Mouse (Mus musculus) liver, embryonic 11.5 days (tissue): ENCODE measurements around the gene Igflr1. TPM values are rescaled to one million over a fixed set of nuclear protein-coding genes. Genes with fewer than 3 reads are reported as not detected.

Source experiments
- ATAC-seq: fragments of 200-750 bp; cut with Nextera tagmentation; replicated peaks from 2 replicates; pipeline ENCODE4 v1.8.0; 2017; ENCODE audit warnings: moderate number of reproducible peaks, mild to moderate bottlenecking, moderate TSS enrichment, moderate library complexity; ENCODE audit not compliant: low FRiP score
- DNase-seq: peaks from one replicate; pipeline ENCODE4 v3.0.0-alpha.2; 2017; ENCODE audit warnings: low spot score
- H3K27ac ChIP-seq: fragments of 300-500 bp; sonication (generic); 2 replicates; pipeline ENCODE4 v1.5.1; 2014; ENCODE audit warnings: mild to moderate bottlenecking, low read depth, low read length, control low read depth
- H3K27me3 ChIP-seq: fragments of 300-500 bp; sonication (generic); replicated peaks from 2 replicates; pipeline ENCODE4 v1.6.1; 2014; ENCODE audit warnings: low read length, mixed read lengths; ENCODE audit not compliant: control insufficient read depth, insufficient read depth
- H3K36me3 ChIP-seq: fragments of 300-500 bp; sonication (generic); 2 replicates; pipeline ENCODE4 v1.6.1; 2014; ENCODE audit warnings: mild to moderate bottlenecking, low read length, moderate library complexity, mixed read lengths; ENCODE audit not compliant: control insufficient read depth, insufficient read depth
- H3K4me1 ChIP-seq: fragments of 300-500 bp; sonication (generic); replicated peaks from 2 replicates; pipeline ENCODE4 v1.6.1; 2014; ENCODE audit warnings: low read length, mixed read lengths; ENCODE audit not compliant: control insufficient read depth, insufficient read depth
- H3K4me2 ChIP-seq: fragments of 300-500 bp; sonication (generic); 2 replicates; pipeline ENCODE4 v1.6.1; 2014; ENCODE audit warnings: mild to moderate bottlenecking, control low read depth, moderate library complexity
- H3K4me3 ChIP-seq: fragments of 300-500 bp; sonication (generic); 2 replicates; pipeline ENCODE4 v1.5.1; 2014; ENCODE audit warnings: low read depth, low read length, control low read depth
- H3K9ac ChIP-seq: fragments of 300-500 bp; sonication (generic); 2 replicates; pipeline ENCODE4 v1.6.1; 2014; ENCODE audit warnings: low read depth, low read length, control low read depth
- H3K9me3 ChIP-seq: fragments of 300-500 bp; sonication (generic); 2 replicates; pipeline ENCODE4 v1.6.1; 2016; ENCODE audit warnings: low read length, inconsistent platforms, mixed read lengths; ENCODE audit not compliant: control insufficient read depth
- WGBS: fragments of 180-500 bp; shearing (Covaris S2); extraction: QIAGEN DNeasy Blood & Tissue Kit; methylation state at CpG from one replicate; pipeline ENCODE4 v1.1.7; 2014; 5-methylcytosine and 5-hydroxymethylcytosine counted together
- polyA plus RNA-seq: library from polyadenylated mRNA; unstranded; fragments of >200 nt; fragmentation: Nextera tagmentation; extraction: Ambion mirVana; gene quantifications from 2 replicates; pipeline ENCODE4 v1.2.1, GENCODE M21; 2014

Gene Igflr1
- polyA plus RNA-seq, 1 experiment from 2014 or later: 3.7 TPM

GRCm38 (mm10) chr7:30531291-30531815 lies 33.9 kb upstream of the Igflr1 start:
- WGBS: 76% methylated on average over 9 of the region's 9 CpGs
- Histone ChIP-seq H3K27ac (no peak overlapping the region), H3K4me2 (no peak overlapping the region), H3K27me3 (no peaks in the 10 kb centered on the region), H3K9ac (0 out of 2 replicates have a peak overlapping the region, but pooled peaks have one; percentile 9), H3K4me3 (no peak overlapping the region), H3K4me1 (peaks cover 14% of the 10 kb centered on the region), H3K9me3 (no peaks in the 10 kb centered on the region), H3K36me3 (peaks cover 14% of the 10 kb centered on the region)
- no peak for ATAC-seq
- DNase-seq: no peak

- no peak overlapping the region for H3K4me2 ChIP-seq
- H3K27ac ChIP-seq: no peak overlapping the region
- peaks cover 12% of the 10 kb centered on the region for H3K4me1 ChIP-seq
- ATAC-seq: no peak
- no peak for DNase-seq
- H3K9me3 ChIP-seq: no peaks in the 10 kb centered on the region
- peaks cover 14% of the 10 kb centered on the region for H3K36me3 ChIP-seq
- H3K9ac ChIP-seq: no peak overlapping the region
- 55% methylated on average over 8 of the region's 8 CpGs for WGBS
- no peaks in the 10 kb centered on the region for H3K27me3 ChIP-seq
- no peak overlapping the region; the same call in 1 of the 2 replicates for H3K4me3 ChIP-seq
Measured at GRCm38 (mm10) chr7:30532931-30533330, 32.3 kb upstream of the Igflr1 start.

GRCm38 (mm10) chr7:30533941-30534632 lies 31.1 kb upstream of the Igflr1 start:
- Histone ChIP-seq H3K36me3 (peaks cover 12% of the 10 kb centered on the region), H3K27ac (peak overlapping the region; percentile 62; the same call in 1 of the 2 replicates), H3K9me3 (no peaks in the 10 kb centered on the region), H3K4me3 (peak overlapping the region; percentile 79), H3K4me1 (peaks cover 12% of the 10 kb centered on the region), H3K27me3 (no peaks in the 10 kb centered on the region), H3K4me2 (peak overlapping the region; percentile 97), H3K9ac (peak overlapping the region; percentile 83)
- 14% methylated on average over 26 of the region's 26 CpGs for WGBS
- DNase-seq (no peak), ATAC-seq (no peak; the same call in 1 of the 2 replicates)

- Histone ChIP-seq H3K9me3 (no peaks in the 10 kb centered on the region), H3K9ac (peak within 1 kb of the TSS; percentile 83), H3K4me2 (peak within 1 kb of the TSS; percentile 97), H3K27ac (peak within 1 kb of the TSS; percentile 62), H3K4me1 (peaks cover 12% of the 10 kb centered on the region), H3K4me3 (peak within 1 kb of the TSS; percentile 79), H3K27me3 (no peaks in the 10 kb centered on the region), H3K36me3 (peaks cover 5% of the 10 kb centered on the region)
- under 1% methylated on average over 79 of the region's 84 CpGs for WGBS
- DNase-seq (peak; percentile 96), ATAC-seq (peak; percentile 94)
Measured at GRCm38 (mm10) chr7:30534633-30535577, 30.3 kb upstream of the Igflr1 start, which contains the start of gene Arhgap33. Arhgap33 (minus strand) TSS chr7:30535060.

GRCm38 (mm10) chr7:30540572-30540971 lies 24.7 kb upstream of the Igflr1 start:
- no peak for DNase-seq
- ATAC-seq: no peak
- Histone ChIP-seq H3K4me3 (no peak overlapping the region), H3K4me2 (no peak overlapping the region), H3K27ac (no peak overlapping the region), H3K9ac (no peak overlapping the region), H3K36me3 (peaks cover 10% of the 10 kb centered on the region), H3K9me3 (no peaks in the 10 kb centered on the region), H3K4me1 (peaks cover 3% of the 10 kb centered on the region; the same call in 1 of the 2 replicates), H3K27me3 (no peaks in the 10 kb centered on the region)
- WGBS: 93% methylated on average over 7 of the region's 7 CpGs

- Histone ChIP-seq H3K27me3 (no peaks in the 10 kb centered on the region), H3K4me3 (no peak overlapping the region), H3K4me2 (no peak overlapping the region), H3K9me3 (no peaks in the 10 kb centered on the region), H3K27ac (no peak overlapping the region), H3K36me3 (peaks cover 22% of the 10 kb centered on the region), H3K9ac (no peak overlapping the region), H3K4me1 (no peaks in the 10 kb centered on the region; the same call in 1 of the 2 replicates)
- ATAC-seq: peak; percentile 34; the same call in 1 of the 2 replicates
- 63% methylated on average over 2 of the region's 2 CpGs for WGBS
- no peak for DNase-seq
Measured at GRCm38 (mm10) chr7:30544327-30544726, 20.9 kb upstream of the Igflr1 start.

GRCm38 (mm10) chr7:30549880-30550279 lies 15.3 kb upstream of the Igflr1 start:
- Histone ChIP-seq H3K27ac (no peak overlapping the region), H3K4me1 (peaks cover 12% of the 10 kb centered on the region), H3K9me3 (no peaks in the 10 kb centered on the region), H3K36me3 (peaks cover 14% of the 10 kb centered on the region), H3K9ac (no peak overlapping the region), H3K4me3 (no peak overlapping the region), H3K27me3 (no peaks in the 10 kb centered on the region), H3K4me2 (no peak overlapping the region)
- DNase-seq: no peak
- ATAC-seq: no peak
- 88% methylated on average over 2 of the region's 2 CpGs for WGBS

GRCm38 (mm10) chr7:30550603-30551002 lies 14.6 kb upstream of the Igflr1 start:
- no peak overlapping the region for H3K4me2 ChIP-seq
- ATAC-seq: no peak
- H3K36me3 ChIP-seq: peaks cover 21% of the 10 kb centered on the region
- no peak overlapping the region for H3K9ac ChIP-seq
- no peak overlapping the region for H3K27ac ChIP-seq
- DNase-seq: no peak
- no peaks in the 10 kb centered on the region for H3K27me3 ChIP-seq
- H3K4me1 ChIP-seq: peaks cover 12% of the 10 kb centered on the region
- 93% methylated on average over 1 of the region's 1 CpGs for WGBS
- no peak overlapping the region for H3K4me3 ChIP-seq
- H3K9me3 ChIP-seq: no peaks in the 10 kb centered on the region
